Mouse (Mus musculus) brain, embryonic 14.5 days (tissue): ENCODE measurements around the gene Prune2.

Source experiments
- CTCF ChIP-seq: fragments of 200-500 bp; IDR thresholded peaks from 2 replicates; pipeline ENCODE4 v1.5.1; 2012; ENCODE audit warnings: inconsistent platforms, mild to moderate bottlenecking, moderate library complexity, borderline replicate concordance; ENCODE audit not compliant: insufficient read depth, insufficient read length; ENCODE audit errors: extremely low read depth
- POLR2A ChIP-seq: fragments of 200-500 bp; IDR thresholded peaks from 2 replicates; pipeline ENCODE4 v1.6.1; 2012; ENCODE audit warnings: mild to moderate bottlenecking, inconsistent platforms, borderline replicate concordance; ENCODE audit not compliant: poor library complexity, insufficient read depth, insufficient read length, severe bottlenecking; ENCODE audit errors: extremely low read depth

DNA sequence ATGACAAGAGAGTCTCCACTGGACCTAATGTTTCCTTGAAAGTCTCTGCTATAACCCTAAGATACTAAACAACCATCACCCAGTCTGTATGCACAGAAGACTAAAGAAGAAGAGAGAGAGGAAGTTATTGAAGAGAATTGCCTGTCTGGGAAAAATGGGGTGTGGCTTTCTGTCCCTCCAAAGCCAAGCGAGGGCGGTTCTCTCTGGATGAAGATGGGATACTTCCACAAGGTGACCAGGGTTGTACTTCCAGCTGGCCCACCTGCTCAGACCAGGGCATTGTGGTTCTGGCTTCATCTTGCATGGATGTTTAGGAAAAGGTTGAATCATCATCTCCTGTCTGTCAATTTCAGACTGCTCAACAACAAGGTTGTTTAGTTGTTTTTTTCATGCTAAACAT, 199.3 kb downstream of the Prune2 start:
- TF ChIP-seq CTCF (no peak), POLR2A (no peak)
